Mouse (Mus musculus) embryo, embryonic 11.5 days (tissue): ENCODE measurements at regions not wholly inside any gene's neighbourhood (a gene's known extent, or its start where the extent isn't known, plus 50 kb on each side); places are given as distances from the start of the nearest gene placed in this dataset.
"Not testable (repeated sequence)": the region's sequence is repeated elsewhere in the genome, so short reads cannot be mapped to it uniquely, and the experiment has no call there.

Experiments
- DNase-seq: peaks from one replicate; pipeline ENCODE4 v3.0.0-alpha.2; 2012; ENCODE audit warnings: low read depth, low spot score

DNA sequence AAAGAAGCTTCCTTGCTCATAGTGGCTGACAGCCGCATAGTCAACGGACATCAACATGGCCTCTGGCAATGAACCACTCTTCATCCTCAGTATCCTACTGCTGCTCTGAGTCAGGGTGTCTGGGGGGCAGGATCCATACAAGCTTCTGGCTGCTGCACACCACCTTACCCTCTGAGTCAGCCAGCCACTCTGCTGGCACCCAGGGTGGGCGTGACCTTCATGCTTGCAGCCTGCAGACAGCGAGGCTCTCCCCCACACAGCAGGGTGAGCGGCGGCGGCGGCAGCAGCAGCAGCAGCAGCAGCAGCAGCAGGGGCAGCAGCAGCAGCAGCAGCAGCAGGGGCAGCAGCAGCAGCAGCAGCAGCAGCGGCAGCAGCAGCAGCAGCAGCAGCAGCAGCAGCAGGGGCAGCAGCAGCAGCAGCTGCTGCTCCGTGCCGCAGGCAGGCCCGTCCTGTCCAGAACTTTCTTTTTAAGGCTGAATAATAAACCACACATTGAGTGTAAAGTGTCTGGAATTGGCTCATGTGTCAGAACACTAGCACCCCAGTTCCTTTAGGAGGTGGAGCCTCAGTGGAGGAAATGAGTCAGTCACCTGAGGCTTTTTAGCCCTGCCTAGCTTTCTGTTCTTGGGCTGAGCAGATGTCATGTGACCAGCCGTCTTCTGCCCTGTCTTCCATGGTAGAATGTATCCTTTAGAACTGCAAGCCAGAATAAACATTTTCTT lies 186.3 kb downstream of the 1810013L24Rik start:
- no peak for DNase-seq

DNA sequence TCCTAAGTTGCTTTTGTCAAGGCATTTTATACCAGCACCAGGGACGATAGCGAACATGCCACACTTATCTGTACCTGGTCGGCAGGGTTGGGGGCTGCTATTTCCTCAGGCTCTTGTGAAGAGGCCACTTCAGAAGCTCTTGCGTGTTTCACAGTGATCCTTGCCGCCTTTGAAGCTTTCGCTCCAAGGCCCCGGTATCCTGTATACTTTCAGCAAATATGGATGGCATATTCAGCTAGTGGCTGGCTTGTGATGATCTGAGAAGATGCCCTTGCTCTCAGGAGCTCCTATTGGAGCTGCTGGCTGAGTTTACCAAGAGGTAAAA lies 186.8 kb downstream of the 1810013L24Rik start:
- no peak for DNase-seq

DNA sequence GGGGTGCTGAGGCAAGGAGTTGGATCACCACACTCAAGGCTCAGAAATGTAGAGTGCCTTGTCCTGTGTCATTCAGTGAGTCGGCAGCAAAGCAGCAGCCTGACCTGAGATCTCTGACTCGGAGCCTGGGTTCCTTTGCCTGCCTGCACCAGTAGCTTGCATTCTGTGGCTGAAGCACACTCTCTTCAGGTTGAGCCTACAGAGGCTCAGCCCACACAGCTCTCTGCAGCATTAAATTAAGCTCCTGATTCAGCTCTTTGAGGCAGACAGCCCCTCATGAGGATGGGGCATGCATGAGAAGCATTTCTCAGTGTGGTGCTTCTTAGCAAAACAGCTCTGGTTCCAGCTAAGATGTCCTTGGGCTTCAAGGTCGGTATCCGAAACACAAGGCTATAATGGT lies 200.8 kb downstream of the 1810013L24Rik start:
- no peak for DNase-seq

DNA sequence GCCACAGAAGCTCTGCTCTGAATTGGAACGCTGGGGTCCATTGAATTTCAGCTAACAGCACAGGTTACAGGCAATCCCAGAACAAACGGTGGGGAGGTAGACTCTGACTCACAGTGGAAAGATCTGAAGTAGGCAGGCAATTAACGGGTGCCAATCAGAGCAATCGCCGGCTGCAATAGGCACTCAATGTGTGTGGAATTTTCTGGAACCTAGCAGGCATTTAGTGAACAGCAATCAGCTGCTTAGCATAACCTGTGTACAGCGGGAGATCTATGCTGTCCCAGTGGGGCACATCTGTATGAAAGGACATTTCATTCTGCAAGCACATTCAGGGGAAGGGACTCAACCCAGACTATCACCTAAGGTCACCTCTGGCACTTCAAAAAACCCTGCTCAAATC lies 213.4 kb downstream of the 1810013L24Rik start:
- DNase-seq: no peak

DNA sequence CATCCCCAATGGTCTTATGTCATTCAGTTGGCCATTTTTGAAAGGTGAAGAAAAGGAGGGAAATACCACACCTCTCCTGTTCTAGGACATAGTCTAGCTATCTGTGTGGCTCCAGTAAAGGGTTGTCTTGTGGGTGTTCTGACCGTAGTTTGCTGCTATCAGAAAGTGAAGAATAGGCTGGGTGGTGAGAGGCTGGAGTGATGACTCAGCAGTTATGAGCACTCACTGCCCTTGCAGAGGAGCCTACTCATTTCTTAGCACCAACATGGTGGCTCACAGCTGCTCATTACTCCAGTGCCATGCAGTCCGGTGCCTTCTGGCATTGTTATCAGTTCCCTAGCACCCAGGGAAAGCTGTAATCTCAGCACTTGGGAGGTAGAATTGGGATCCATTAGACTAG lies 217.0 kb downstream of the 1810013L24Rik start:
- DNase-seq: no peak

DNA sequence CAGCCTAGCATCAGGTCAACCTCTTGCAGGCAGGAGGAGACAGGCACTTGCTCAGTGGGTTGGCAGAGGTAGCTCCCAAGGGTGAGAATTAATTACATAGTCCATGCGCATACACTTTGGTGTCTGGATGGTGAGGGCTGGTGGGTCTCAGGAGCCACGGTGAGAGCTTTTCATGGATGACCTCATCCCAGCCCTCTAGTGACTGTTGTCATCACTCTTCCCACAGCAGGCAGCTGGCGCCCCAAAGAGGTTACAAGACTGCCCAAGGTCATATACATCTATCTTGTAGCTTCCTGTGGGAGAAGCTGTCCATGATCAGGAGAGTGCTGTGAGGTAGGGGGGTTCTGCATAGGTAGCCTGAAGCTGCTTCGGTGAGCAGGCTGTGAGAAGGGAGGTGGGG lies 224.5 kb downstream of the 1810013L24Rik start:
- DNase-seq: no peak

DNA sequence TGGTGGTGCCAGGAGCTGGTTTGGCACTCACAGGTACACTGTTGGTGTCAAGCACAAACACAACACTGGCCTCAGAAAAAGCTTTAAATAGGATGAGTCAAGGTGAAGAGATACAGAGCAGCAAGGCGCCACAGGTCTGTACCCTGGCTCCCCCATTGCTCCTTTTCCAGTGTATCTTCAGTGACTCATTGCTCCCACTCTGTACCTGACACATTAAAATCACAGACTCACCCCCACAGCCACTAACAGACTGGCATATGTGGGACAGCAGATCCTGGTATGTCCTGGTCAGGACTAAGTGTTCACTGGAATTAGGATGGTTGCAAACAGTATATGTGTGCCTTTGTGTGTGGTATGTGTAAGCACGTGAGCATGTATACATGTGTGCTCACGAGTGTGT lies 226.5 kb downstream of the 1810013L24Rik start:
- DNase-seq: no peak

DNA sequence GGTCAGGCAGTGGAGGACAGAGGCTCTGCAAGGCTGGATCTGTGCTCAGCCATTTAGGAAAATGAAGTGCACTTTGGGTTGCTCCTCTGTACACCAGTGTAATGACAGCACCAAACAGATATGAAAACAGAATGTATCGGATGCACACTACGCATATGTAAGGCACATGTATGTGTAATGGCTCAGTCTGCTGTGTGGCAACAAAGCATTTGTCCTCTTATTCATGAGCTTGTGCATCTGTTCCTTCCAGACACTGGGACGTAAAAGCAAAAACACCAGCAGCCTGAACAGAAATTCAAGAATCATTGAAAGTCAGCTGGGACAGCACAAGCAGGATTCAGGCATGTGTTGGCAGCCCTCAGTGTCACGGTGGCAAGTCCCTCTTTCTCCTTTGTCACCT lies 241.6 kb downstream of the 1810013L24Rik start:
- DNase-seq: no peak

DNA sequence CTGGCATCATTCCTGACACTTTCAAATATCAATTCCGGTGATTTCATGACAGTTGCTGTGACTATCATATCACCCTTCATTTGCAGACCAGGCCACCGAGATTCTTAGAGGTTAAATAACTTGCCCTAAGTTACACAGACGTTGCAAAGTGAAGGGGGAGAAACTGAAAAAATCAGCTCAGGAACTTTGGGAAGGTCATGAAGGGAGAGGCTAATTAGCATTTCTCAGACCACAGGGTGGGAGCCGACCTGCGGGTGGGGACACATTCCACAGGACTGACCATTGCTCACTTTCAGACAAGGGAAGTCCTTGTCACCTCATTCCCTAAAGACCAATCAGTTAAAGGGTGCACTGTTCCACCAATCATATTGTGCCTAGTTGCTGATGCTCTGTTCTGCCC lies 242.1 kb downstream of the 1810013L24Rik start:
- DNase-seq: not testable (repeated sequence)

DNA sequence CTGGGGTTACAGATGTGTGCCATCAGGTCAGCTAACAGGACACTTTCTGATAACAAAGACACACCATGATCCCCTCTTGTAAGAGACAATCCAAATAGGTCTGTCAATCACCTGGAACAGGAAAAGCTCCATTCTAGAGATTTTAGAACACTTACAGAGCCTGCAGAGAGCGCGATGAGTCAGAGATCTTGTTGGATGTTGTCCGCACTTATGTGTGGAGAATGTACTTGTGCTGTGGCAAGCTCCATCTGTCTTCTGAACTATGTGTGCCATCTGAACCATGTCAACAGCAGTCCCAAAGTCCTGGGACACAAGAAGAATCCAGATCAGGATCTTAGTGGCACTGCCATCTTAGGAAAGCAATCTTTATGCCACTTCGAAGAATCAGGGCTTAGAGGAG lies 244.4 kb downstream of the 1810013L24Rik start:
- DNase-seq: no peak

DNA sequence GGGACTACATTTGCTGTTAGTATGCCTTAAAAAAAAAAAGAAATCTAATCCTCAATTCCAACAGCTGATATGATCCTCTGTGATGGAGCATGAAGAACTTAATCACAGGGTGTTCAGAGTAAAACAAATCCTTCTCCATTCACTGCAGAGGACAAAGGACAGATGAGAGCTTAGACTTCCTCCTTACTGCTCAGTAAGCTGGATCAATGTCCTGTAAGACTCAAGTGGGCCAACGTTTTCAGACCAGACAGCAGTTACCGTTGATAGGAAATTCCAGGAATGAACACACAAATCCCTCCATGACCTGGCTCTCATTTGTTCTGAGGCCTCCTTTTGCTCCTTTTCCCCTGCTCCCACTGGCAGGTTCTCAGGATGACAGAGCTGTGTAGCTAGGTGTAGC lies 247.6 kb downstream of the 1810013L24Rik start:
- no peak for DNase-seq

DNA sequence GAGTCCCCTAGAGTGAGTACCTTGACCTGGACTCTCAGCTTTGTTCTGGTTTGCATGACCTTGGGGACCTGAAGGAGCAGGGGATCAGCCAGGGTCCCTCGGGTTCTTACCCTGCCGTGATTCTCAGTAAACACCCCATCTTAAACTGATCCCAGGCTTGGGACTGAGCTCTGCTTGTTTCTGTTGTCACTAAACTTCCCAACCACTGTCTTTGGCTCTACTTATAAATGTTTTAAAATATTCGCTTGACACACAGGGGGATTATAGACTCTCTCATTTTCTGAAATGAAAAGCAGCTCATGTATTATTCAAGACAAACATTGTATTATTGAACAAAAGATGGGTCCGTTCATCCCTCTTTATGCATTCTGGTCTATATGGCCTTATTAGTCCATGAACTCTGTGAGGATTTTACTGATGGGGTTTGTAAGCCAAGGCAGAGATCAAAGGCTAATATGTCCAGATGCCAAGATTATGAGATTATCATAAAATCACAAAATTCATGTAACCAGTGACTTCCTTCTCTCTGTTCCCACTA lies 248.6 kb downstream of the 1810013L24Rik start:
- no peak for DNase-seq

DNA sequence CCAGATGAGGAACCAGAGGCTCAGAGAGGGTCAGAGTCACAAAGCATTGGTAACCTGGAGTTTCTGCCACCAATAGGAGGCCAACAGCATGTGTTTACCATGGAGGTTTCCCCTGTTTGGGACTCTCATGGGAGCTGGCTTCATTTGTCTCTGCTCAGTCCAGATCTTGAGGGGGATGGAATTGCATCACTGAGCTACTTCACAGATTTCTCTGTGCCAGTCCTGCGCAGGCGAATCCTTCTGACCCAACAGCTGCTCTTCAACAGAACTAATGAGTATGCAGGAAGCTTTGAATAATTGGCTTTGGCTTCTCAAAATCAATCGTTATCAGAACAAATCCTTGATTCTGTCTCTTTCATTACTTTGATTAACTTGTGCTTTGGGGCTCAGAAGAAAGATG lies 253.1 kb downstream of the 1810013L24Rik start:
- DNase-seq: no peak

DNA sequence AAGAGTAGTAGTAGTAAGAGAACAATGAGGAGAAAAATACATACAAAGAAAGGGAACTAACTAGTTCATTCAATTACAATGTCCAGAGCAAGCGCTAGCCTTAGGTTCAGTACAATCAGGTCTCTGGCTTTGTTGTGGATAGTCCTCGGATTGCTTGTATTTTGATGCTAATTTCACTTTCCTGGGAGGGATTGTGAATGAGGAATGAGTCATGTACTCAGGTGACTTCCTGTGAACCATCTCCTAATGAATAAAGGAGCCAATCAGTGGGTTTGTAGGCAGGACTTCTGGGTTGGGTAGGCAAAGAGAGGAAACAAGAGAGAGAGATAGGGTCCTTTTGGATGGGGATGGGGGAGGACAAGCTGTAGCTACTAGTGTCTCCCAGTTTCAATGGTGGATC lies 253.8 kb downstream of the 1810013L24Rik start:
- DNase-seq: no peak

DNA sequence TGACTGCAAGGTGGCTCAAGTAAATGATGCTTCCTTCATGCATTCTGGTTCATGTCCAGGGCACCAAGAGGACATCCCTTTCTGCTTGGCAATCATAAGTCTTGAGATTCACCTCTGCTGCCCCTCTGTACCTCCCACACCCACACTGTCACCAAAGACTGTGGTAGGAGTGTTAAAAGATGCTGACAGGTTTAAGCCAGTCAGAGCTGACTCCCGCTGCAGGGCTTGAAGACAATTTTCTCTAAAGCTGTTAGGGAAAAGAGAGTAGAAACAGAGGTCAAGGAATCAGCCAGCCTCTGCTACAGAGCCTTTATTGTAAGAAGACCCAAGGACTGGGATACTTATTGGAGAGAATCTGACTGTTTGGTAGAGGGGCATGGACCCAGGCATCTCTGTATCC lies 254.7 kb downstream of the 1810013L24Rik start:
- DNase-seq: no peak

DNA sequence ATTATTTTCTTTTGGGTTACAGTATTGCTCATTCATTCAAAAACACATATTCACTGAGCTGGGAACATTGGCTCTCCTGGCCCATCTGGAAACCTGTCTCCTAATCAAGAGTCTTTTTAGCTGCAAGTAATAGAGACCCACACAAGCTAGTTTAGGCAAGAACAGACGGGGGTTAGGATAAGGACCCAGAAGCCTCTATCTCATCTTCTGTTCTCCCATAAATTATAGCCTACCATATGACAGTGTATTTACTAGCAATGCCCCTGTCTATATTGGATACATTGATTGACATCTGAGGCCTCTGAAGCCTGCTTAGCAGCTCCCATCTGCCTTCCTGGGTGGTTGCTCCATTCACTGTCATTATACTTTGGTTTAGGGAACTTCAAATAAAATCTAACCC lies 255.2 kb downstream of the 1810013L24Rik start:
- DNase-seq: no peak

DNA sequence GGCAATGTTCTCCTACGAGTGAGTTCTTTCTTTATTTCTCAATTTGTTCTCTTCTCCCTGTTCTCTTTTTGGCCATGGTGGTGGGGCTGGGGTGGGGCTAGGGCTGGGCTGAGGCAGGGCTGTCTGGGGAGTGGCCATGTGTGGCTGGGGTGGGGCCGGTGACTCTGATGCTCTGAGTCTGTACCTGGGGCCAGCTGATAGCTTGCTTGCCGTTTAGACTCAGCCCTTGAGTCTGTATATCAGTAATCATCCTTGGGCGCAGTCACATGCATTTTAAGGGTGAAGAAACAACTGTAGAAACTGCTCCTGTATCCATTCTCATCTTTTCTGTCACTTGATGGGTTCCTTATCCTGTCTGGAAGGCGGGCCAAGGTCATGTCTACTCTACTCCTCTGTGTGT lies 256.1 kb downstream of the 1810013L24Rik start:
- no peak for DNase-seq

DNA sequence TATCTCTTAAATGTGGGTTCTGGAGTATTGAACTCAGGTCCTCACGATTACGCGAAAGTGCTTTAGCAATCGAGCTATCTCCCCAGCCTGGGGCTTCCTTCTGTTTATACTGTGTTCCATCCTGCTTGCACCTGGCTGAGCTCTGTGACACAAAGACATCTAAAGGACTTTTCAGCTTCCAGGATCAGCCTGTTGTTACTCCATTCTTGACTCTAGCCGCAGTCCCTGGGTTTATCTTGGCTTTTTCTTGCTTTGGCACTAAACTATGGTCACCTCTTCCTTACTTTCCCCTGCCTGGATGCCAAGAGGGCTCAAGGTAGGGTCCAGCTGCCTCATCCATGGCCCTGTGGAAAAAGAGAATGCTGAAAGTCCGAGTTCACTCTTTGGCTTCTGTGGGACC lies 261.9 kb downstream of the 1810013L24Rik start:
- no peak for DNase-seq

DNA sequence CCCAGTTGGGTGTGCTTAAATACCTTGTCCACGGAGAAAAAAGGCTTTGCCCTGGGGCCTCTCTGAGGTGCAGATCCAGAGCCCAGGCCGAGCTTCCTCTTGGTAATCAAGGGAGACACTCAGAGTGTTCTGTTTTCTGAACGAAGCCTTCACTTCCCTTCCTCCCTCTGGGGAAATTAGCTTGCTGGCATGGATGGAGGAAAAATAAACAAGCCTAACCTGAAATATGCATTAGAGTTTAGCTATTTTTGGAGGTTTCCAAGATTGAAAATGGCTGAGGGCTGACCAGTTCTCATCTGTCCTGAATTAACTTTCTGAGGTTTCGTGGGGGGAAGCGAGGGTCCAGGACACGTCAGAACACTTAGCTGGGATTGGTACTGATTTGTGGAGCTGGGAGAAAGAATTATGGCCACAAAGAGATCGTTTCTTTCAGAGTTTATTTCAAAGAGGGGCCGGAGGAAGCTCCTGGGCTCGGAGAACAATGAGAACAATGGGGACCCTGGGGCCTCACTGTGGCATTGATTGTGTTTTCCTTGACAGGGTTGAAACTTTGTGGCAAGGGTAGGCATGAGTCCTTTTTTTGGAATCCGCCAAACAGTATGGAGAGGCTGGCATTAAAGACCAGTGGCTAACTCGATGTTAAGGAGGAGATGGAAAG lies 262.4 kb downstream of the 1810013L24Rik start:
- DNase-seq: no peak

DNA sequence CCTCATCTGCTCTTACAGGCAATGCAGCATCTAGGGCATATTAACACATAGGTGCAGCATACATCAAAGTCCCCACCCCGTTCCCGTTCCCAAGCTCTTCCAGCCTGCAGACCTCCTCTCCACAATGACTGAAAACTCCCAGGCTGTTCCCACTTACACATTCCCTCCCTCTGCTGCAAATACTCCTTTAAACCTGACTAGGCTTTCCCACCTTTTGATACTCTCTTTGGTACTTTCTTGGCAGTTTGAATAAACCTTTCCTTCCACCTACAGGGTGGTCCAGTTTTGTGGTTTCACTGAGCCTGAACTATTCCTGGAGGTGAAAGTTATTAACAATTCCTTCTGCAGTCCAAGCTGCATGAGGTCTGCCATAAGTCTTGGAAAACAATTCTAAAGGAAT lies 263.7 kb downstream of the 1810013L24Rik start:
- no peak for DNase-seq

DNA sequence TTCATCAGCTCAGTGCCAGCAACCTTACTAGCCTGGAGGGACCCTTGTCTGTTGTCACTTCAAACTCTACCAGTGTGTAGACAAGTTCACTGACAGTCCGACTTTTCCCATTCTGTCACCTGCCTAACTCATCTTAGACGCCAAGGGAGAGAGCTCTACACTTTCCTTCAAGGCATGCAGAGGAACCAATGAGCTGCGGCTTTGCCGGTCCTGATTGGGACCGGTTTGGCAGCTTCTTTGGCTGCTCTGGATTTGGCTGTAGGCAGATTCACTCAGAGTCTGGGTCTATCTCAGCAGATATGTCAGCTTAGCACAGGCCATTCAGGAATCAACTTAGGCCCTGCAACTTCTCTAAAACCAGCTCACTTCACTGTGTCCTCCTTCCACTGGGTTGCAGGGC lies 264.3 kb downstream of the 1810013L24Rik start:
- DNase-seq: no peak

DNA sequence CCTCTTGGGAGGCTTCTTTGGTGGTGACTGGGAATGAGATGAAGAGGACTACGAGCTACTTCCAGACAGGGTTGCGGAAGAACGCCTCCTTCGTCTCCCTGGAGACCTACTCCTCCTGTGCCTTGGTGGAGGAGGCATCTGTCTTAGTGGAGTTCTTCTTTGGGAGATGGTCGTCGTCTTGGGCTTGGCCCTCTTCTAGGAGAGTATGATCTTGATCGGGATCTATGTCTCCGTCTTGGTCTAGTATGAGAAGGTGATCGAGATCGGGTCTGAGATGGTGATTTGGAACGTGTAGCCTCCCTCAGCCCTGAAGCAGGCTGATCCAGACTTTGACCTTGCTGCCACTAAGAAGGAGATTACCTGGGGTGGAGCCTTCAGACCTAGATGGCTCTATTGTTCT lies 276.3 kb downstream of the 1810013L24Rik start:
- no peak for DNase-seq

DNA sequence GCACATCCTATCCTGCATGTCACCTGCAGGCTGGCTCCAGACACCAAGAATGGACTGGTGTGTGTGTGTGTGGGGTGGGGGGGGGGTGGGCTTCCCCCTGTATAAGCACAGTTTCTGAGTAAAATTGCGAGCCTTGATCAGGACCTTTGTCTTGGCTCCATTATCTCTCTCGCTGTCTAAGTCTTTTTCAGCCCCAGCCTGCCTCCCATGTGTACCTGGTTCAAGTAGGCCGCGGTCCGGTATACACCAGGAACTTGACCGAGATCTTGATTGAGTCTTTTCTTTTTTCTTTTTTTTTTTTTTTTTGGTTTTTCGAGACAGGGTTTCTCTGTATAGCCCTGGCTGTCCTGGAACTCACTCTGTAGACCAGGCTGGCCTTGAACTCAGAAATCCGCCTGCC lies 276.8 kb downstream of the 1810013L24Rik start:
- DNase-seq: not testable (repeated sequence)
